Mouse (Mus musculus) midbrain, postnatal 0 days (tissue): ENCODE data around the gene Tenm4. TPM values are rescaled to one million over a fixed set of nuclear protein-coding genes. Genes with fewer than 3 reads are reported as not detected.
A peak's percentile ranks its signal among the peaks of the same experiment; 100 is the strongest.

ENCODE experiments used
- ATAC-seq: fragments of 200-750 bp; cut with Nextera tagmentation; 2 replicates; pipeline ENCODE4 v1.8.0; 2017; ENCODE audit warnings: moderate number of reproducible peaks, mild to moderate bottlenecking, moderate TSS enrichment, moderate library complexity; ENCODE audit not compliant: low FRiP score
- DNase-seq: peaks from one replicate; pipeline ENCODE4 v3.0.0-alpha.2; 2015; ENCODE audit warnings: low spot score
- H3K27ac ChIP-seq: fragments of 300-500 bp; sonication (generic); 2 replicates; pipeline ENCODE4 v1.5.1; 2014; ENCODE audit warnings: low read depth, mild to moderate bottlenecking, low read length, mixed read lengths
- H3K27me3 ChIP-seq: fragments of 300-500 bp; sonication (generic); 2 replicates; pipeline ENCODE4 v1.6.1; 2014; ENCODE audit warnings: low read length, control low read depth, mixed read lengths; ENCODE audit not compliant: insufficient read depth
- H3K36me3 ChIP-seq: fragments of 300-500 bp; sonication (generic); 2 replicates; pipeline ENCODE4 v1.6.1; 2014; ENCODE audit warnings: low read length, control low read depth, mixed read lengths; ENCODE audit not compliant: insufficient read depth
- H3K4me1 ChIP-seq: fragments of 300-500 bp; sonication (generic); 2 replicates; pipeline ENCODE4 v1.6.1; 2014; ENCODE audit warnings: mild to moderate bottlenecking, control low read depth, antibody characterized with exemption, low read length, mixed read lengths; ENCODE audit not compliant: insufficient read depth
- H3K4me2 ChIP-seq: fragments of 300-500 bp; sonication (generic); 2 replicates; pipeline ENCODE4 v1.6.1; 2014; ENCODE audit warnings: low read depth, mild to moderate bottlenecking, low read length, mixed read lengths; ENCODE audit not compliant: poor library complexity, severe bottlenecking
- H3K4me3 ChIP-seq: fragments of 300-500 bp; sonication (generic); 2 replicates; pipeline ENCODE4 v1.5.1; 2014; ENCODE audit warnings: low read depth, mild to moderate bottlenecking, low read length, moderate library complexity
- H3K9ac ChIP-seq: fragments of 300-500 bp; sonication (generic); replicated peaks from 2 replicates; pipeline ENCODE4 v1.6.1; 2014; ENCODE audit warnings: mild to moderate bottlenecking, low read length, moderate library complexity, mixed read lengths; ENCODE audit not compliant: poor library complexity, severe bottlenecking
- H3K9me3 ChIP-seq: fragments of 300-500 bp; sonication (generic); 2 replicates; pipeline ENCODE4 v1.6.1; 2016; ENCODE audit warnings: low read length, control low read depth
- CTCF ChIP-seq: IDR thresholded peaks from 2 replicates; pipeline ENCODE4 v1.5.1; 2016; ENCODE audit warnings: antibody characterized with exemption, mild to moderate bottlenecking
- WGBS: fragments of 180-500 bp; shearing (Covaris S2); extraction: QIAGEN DNeasy Blood & Tissue Kit; methylation state at CpG from one replicate; pipeline ENCODE4 v1.1.7; 2014; 5-methylcytosine and 5-hydroxymethylcytosine counted together
- polyA plus RNA-seq: library from polyadenylated mRNA; unstranded; fragments of >200 nt; fragmentation: Nextera tagmentation; extraction: Ambion mirVana; gene quantifications from 2 replicates; pipeline ENCODE4 v1.2.1, GENCODE M21; 2015
- total RNA-seq: library from RNA; depleted of rRNA; stranded (reverse); fragments of >200 nt; gene quantifications from 2 replicates; pipeline ENCODE4 v1.2.3, GENCODE M21; 2014

Gene Tenm4
- total and polyA plus RNA-seq, 2 experiments from 2014 or later: 35.9 to 56.0 TPM

- DNase-seq (no peak), ATAC-seq (no peak)
- no peak for TF ChIP-seq CTCF
- no peaks in the 10 kb centered on the region for H3K9me3 ChIP-seq
- no peaks in the 10 kb centered on the region for H3K27me3 ChIP-seq
- no peak overlapping the region for H3K4me3 ChIP-seq
- H3K4me2 ChIP-seq: no peak overlapping the region
- H3K4me1 ChIP-seq: no peaks in the 10 kb centered on the region; the same call in 1 of the 2 replicates
- no peaks in the 10 kb centered on the region for H3K36me3 ChIP-seq
- 91% methylated on average over 7 of the region's 7 CpGs for WGBS
- H3K9ac ChIP-seq: no peak overlapping the region
- no peak overlapping the region for H3K27ac ChIP-seq
These were observed 401.9 kb downstream of the Tenm4 start for GRCm38 (mm10) chr7:96572995-96573394.

- ATAC-seq: peak; percentile 73
- Histone ChIP-seq H3K36me3 (no peaks in the 10 kb centered on the region), H3K9ac (no peak overlapping the region), H3K27me3 (no peaks in the 10 kb centered on the region), H3K4me3 (no peak overlapping the region), H3K4me2 (no peak overlapping the region), H3K4me1 (no peaks in the 10 kb centered on the region; the same call in 1 of the 2 replicates), H3K27ac (no peak overlapping the region), H3K9me3 (no peaks in the 10 kb centered on the region)
- no peak for TF ChIP-seq CTCF
- DNase-seq: peak; percentile 92
- WGBS: 54% methylated on average over 7 of the region's 7 CpGs
These were observed 404.2 kb downstream of the Tenm4 start for GRCm38 (mm10) chr7:96575202-96575650.

- Histone ChIP-seq H3K9ac (no peak overlapping the region), H3K4me3 (no peak overlapping the region), H3K27me3 (no peaks in the 10 kb centered on the region), H3K4me2 (no peak overlapping the region), H3K4me1 (no peaks in the 10 kb centered on the region), H3K36me3 (no peaks in the 10 kb centered on the region), H3K27ac (no peak overlapping the region), H3K9me3 (no peaks in the 10 kb centered on the region)
- no peak for TF ChIP-seq CTCF
- 77% methylated on average over 6 of the region's 6 CpGs for WGBS
- no peak for ATAC-seq
- DNase-seq: no peak
These were observed 411.7 kb downstream of the Tenm4 start for GRCm38 (mm10) chr7:96582752-96583151.

DNA sequence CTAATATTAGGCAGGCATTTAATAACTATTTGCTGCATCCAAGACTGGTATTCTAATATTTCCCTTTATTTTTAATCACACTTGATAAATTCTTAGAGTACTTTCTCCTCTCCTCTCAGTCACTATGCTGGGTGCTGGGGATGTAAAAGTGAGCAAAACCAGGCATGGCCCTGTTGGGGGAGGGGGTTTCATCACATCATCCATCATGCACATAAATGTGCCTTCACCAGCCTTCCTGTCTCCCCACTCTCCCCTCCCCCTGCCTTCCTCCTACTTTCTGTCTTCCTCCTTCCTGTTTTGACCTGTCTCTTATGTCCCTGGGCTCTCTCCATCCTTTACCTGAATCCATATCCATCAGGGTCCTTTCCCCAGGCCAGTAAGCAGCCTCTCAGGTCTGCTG, 416.4 kb downstream of the Tenm4 start:
- no peak overlapping the region for H3K27ac ChIP-seq
- H3K4me3 ChIP-seq: no peak overlapping the region
- TF ChIP-seq CTCF: no peak
- H3K4me2 ChIP-seq: no peak overlapping the region
- no peaks in the 10 kb centered on the region for H3K9me3 ChIP-seq
- H3K27me3 ChIP-seq: no peaks in the 10 kb centered on the region
- DNase-seq (no peak), ATAC-seq (no peak)
- no peak overlapping the region for H3K9ac ChIP-seq
- no peaks in the 10 kb centered on the region for H3K4me1 ChIP-seq
- H3K36me3 ChIP-seq: no peaks in the 10 kb centered on the region

- no peak overlapping the region for H3K27ac ChIP-seq
- no peaks in the 10 kb centered on the region for H3K36me3 ChIP-seq
- H3K9me3 ChIP-seq: no peaks in the 10 kb centered on the region
- TF ChIP-seq CTCF: no peak
- ATAC-seq: no peak
- 91% methylated on average over 6 of the region's 6 CpGs for WGBS
- no peaks in the 10 kb centered on the region for H3K4me1 ChIP-seq
- H3K9ac ChIP-seq: no peak overlapping the region
- no peak overlapping the region for H3K4me3 ChIP-seq
- no peak for DNase-seq
- no peak overlapping the region for H3K4me2 ChIP-seq
- H3K27me3 ChIP-seq: no peaks in the 10 kb centered on the region
These were observed 417.5 kb downstream of the Tenm4 start for GRCm38 (mm10) chr7:96588567-96588966.

DNA sequence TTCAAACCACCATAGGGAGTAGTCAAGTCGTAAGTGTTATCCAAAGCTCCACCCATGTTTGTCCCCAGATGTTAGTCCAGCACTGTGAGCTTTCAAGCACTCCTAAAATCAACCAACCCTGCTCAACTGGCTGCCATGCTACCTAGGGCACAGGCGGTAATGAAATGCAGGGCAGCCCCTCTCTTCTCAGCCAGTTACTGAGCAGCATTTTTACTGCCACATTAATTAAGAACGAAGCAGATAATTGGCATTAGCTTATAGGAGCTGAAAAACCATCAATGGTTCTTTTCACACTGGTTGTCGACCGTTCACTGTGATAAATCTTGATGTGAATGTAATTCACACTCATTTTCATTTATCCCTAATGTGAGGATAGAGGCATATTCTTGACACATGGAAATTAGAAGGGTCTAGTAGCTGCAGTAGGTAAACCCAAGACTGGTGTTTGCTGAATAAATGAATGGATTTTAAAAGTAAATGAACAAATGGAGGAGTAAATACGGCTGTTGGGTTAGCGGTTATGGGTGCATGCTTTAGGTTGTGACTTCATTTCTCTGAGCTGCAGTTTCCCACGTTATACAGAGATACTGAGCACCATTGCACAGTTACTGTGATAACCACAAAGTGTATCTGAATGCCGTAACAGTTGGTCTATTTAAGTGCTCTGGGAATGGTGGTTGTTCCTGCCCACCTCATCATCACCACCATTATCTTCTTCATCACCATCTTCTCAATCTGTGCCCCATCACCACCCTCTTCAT, 424.7 kb downstream of the Tenm4 start:
- Histone ChIP-seq H3K4me3 (no peak overlapping the region), H3K9ac (no peak overlapping the region), H3K36me3 (no peaks in the 10 kb centered on the region), H3K27me3 (no peaks in the 10 kb centered on the region), H3K27ac (no peak overlapping the region), H3K4me2 (no peak overlapping the region), H3K4me1 (no peaks in the 10 kb centered on the region), H3K9me3 (no peaks in the 10 kb centered on the region)
- TF ChIP-seq CTCF: no peak
- no peak for ATAC-seq
- no peak for DNase-seq
- 81% methylated on average over 9 of the region's 9 CpGs for WGBS
